Mouse (Mus musculus): ENCODE data around the gene Gm5580. TPM values are rescaled to one million over a fixed set of nuclear protein-coding genes. Genes with fewer than 3 reads are reported as not detected.

Gene Gm5580
- 0.13 and 0.22 TPM in 2 replicates for polyA plus RNA-seq (2012; rRNA removed; ENCODE audit: low replicate concordance)

DNA sequence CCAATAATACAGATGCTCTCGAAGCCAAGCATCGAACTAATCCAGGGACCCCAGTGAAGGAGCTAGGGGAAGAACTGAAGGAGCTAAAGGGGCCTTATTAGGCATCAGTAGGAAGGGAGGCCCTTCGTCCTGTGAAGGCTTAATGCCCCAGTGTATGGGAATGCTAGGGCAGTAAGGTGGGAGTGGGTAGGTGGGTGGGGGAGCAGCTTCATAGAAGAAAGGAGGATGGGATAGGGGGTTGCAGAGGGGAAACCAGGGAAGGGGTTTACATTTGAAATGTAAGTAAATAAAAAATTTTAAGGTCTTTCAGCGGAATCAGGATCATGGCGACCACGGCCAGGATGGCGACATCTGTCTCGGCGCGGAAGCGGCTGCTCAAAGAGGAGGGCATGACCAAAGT is at the start of gene Gm5580:
TSS of gene Gm5580 (plus strand) at position 301 of the 400 bp plus-strand sequence.

DNA sequence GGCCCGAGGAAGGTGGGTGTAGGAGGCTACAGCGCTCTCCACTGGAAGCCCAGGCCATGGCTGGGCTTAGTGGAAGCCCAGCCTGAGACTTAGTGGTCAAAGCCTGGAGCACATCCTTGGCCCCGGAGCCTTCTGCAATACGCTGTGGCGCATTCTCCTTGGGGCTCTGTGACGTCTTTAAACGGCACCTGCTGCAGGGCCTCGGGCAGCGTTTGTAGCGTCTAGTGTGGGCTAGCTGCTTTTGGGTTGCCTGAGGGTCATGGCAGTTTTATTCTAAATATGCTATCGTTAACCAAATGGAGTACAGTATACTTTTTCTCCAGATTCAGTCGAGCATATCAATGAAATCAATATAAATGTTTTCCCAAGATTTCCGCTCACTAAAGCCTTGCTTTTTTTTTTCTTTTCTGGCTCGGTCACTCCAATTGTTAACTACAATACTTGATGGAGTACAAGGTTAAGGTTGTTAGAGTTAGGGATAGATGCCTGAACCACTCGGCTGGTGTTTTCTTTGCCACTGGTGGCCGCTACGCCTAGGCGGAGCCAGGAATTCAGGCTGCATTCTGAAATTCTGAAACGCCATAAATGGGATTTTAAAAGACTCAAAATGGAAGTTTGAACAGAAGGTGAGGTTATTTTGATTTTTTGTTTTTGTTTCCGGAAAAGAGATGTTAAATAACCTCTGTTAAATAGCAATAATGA is 44.5 kb upstream of the Gm5580 start, which contains the start of gene Olfr212:
TSS of gene Olfr212 (plus strand) at position 215 of the 702 bp plus-strand sequence.

DNA sequence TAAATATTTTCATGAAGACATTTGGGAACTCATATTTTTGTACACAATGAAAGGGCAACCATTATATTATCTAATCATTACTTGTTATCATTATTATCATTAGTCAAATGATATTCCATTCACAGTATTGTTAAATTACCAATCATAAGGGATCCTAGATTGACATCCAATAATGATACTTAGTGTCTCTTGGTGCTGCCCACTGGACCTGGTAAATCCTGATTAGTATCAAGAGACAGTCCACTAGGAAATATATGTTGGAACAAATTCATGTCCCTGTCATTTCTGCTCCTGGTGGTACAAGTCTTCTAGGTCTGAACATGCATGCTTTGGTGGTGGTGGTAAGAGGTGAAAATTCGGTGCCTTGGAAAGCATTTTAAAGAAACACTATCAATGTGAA is 12.8 kb upstream of the Gm5580 start, which contains the start of gene Olfr213:
TSS of gene Olfr213 (plus strand) at position 301 of the 400 bp plus-strand sequence.

DNA sequence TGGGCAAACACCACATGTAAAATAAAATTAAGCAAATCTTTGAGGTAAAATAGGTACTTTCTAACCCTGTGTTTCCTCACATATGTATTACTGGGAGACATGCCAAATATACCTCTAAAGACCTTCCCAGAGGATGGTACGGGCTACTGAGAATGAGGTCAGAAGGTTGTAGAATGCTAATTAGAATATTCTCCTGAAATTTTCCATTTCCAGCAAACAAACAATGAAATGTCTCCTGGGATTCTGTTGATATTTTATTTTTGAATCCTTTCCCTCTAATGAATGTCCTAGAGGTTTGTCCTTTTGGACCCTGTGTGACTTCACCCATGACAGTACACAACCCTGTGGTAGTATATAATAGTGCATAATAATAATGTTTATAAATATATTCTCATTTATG is 3.0 kb downstream of the Gm5580 start, which contains the start of gene Olfr214:
TSS of gene Olfr214 (plus strand) at position 301 of the 400 bp plus-strand sequence.

DNA sequence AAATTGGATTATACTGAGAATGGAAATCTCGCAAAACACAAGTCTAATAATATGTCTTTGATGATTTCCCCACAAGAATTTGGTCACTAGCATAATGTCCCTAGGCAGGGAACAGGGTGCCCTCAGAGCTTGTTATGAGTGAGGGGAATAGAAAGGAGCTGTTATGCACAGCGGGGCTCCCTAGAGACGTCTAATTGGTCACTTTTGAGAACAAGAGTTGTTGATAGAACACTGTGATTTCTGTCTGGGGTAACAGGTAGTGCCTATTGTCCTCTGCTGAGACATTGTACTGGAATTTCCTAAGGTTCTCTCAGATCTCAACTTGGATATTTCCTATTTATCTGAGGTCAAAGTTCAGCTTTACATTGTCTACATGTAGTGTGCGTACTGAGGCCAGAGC is 33.2 kb downstream of the Gm5580 start, which contains the start of gene Olfr215:
TSS of gene Olfr215 (minus strand) at position 101 of the 400 bp plus-strand sequence.

Other genes starting within 250 kb of the Gm5580 start
- 52.3 and 78.7 TPM in 2 replicates for gene March8, start 213.1 kb upstream of the Gm5580 start, polyA plus RNA-seq (2012; rRNA removed; ENCODE audit: low replicate concordance)
- gene Alox5, start 90.0 kb upstream of the Gm5580 start, polyA plus RNA-seq (2012; rRNA removed; ENCODE audit: low replicate concordance) = 5.1 and 7.0 TPM in 2 replicates
- not detected in 2 replicates for gene Olfr211, start 62.0 kb upstream of the Gm5580 start, polyA plus RNA-seq (2012; rRNA removed; ENCODE audit: low replicate concordance)
- gene Olfr212, start 44.6 kb upstream of the Gm5580 start, polyA plus RNA-seq (2012; rRNA removed; ENCODE audit: low replicate concordance) = not detected in 2 replicates
- gene Olfr213, start 12.7 kb upstream of the Gm5580 start, polyA plus RNA-seq (2012; rRNA removed; ENCODE audit: low replicate concordance) = not detected in 2 replicates
- gene Olfr214, start 3.1 kb downstream of the Gm5580 start, polyA plus RNA-seq (2012; rRNA removed; ENCODE audit: low replicate concordance) = not detected in 2 replicates
- not detected in 2 replicates for gene Olfr215, start 33.1 kb downstream of the Gm5580 start, polyA plus RNA-seq (2012; rRNA removed; ENCODE audit: low replicate concordance)
- gene Zfp422, start 77.9 kb downstream of the Gm5580 start, polyA plus RNA-seq (2012; rRNA removed; ENCODE audit: low replicate concordance) = 12.4 and 21.8 TPM in 2 replicates
- 28.9 and 168 TPM in 2 replicates for gene Depp1, start 99.5 kb downstream of the Gm5580 start, polyA plus RNA-seq (2012; rRNA removed; ENCODE audit: low replicate concordance)
- 18.5 and 21.1 TPM in 2 replicates for gene Rassf4, start 122.8 kb downstream of the Gm5580 start, polyA plus RNA-seq (2012; rRNA removed; ENCODE audit: low replicate concordance)
- gene Tmem72, start 165.8 kb downstream of the Gm5580 start, polyA plus RNA-seq (2012; rRNA removed; ENCODE audit: low replicate concordance) = 0.01 and 0.05 TPM in 2 replicates